Mouse (Mus musculus) gastrocnemius, postnatal 25 days (tissue): ENCODE results near the gene Cdh4. TPM values are rescaled to one million over a fixed set of nuclear protein-coding genes. Genes with fewer than 3 reads are reported as not detected.

Source experiments
- DNase-seq: peaks from one replicate; pipeline ENCODE4 v3.0.0; 2022
- total RNA-seq, 2 experiments: library from RNA; stranded (reverse); gene quantifications; 1 replicate in 1 of 2; 2 replicates in 1 of 2; pipeline ENCODE4 v1.2.3; 2021

Cdh4 gene
- total RNA-seq, 2 experiments from 2014 or later = 6.7 to 9.6 TPM

DNA sequence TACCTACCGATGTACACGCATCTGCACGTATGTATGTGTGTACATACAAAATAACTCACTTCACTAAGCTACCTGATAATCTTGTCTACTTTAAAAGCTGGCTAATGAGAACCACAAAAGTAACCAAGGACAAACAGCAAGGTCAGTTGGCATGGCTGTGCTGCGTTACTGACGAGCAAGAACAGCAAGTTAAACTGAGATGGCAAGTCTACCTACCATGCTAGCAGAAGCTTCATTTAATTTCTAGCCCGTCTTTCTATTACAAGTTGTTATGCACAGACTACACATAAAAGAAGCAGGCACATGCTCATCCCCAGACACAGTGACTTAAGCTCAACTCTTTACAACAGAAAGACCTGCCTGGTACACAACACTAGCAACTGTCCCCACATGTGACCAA is 504.3 kb downstream of the Cdh4 start:
- DNase-seq = no peak

DNA sequence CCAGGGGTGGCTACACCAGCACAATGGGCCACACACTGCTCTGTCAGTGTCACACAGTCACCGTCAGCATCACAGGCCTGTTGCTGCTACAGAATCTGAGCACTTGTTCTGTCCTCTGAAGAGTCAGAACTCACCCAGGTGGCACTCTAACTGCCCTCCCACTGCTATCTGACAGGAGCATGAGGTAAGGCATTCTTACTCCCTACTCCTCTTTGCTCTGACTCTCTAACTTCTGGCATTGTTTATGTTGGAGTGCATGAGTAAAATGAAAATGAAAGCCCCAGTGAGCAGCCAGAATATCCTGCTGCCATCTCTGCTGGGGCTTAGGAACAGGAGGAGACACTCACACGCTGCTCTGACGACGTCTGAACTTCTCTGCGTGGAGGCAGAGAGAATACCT is 505.4 kb downstream of the Cdh4 start:
- no peak for DNase-seq

DNA sequence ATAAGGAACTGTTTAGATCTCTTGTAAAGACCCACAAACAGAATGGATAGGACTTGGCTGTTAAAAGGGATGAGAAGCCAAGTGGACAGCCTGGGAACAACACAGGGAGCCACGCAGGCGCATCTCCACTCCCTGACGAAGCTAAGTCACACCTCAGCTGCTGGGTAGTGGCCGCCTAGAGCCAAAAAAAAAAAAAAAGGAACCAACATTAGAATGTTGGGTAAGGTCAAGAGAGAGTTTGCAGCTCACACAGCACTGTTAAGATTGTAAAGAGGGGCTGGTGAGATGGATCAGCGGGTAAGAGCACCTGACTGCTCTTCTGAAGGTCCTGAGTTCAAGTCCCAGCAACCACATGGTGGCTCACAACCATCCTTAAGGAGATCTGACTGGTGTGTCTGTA is 506.6 kb downstream of the Cdh4 start:
- DNase-seq = no peak
